Mouse (Mus musculus) activated CD4-positive, CD25-positive, alpha-beta regulatory T cell, adult 4 months (primary cell): ENCODE measurements at regions not wholly inside any gene's neighbourhood (a gene's known extent, or its start where the extent isn't known, plus 50 kb on each side); places are given as distances from the start of the nearest gene placed in this dataset.
A peak's percentile ranks its signal among the peaks of the same experiment; 100 is the strongest.

ENCODE experiments used
- ATAC-seq: one replicate; pipeline ENCODE4 v1.8.0; 2017

GRCm38 (mm10) chr9:31578506-31579173 lies 114.4 kb upstream of the Tmem45b start:
- ATAC-seq, result no peak

- ATAC-seq, result no peak
These were observed 112.8 kb upstream of the Tmem45b start for GRCm38 (mm10) chr9:31577066-31577465.

DNA sequence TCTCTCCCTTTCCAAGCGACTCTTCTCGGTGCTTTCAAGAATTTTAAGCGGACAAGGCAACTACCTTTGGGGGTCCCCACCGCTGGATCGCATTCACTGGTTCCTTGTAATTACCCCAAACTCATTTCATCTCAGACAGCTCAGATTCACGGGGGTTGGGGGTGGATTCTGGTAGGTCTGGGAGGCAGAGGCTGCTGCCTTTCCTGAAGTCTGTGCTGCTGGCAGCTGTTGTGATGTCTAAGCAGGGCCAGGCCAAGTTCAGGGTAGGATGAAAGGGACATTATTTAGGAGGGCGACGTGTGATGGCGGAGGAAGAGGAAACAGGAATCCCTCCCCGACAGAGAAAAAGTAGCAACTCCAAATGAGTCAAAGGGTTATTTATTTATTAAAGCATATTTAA lies 102.8 kb upstream of the Tmem45b start:
- ATAC-seq, result no peak

DNA sequence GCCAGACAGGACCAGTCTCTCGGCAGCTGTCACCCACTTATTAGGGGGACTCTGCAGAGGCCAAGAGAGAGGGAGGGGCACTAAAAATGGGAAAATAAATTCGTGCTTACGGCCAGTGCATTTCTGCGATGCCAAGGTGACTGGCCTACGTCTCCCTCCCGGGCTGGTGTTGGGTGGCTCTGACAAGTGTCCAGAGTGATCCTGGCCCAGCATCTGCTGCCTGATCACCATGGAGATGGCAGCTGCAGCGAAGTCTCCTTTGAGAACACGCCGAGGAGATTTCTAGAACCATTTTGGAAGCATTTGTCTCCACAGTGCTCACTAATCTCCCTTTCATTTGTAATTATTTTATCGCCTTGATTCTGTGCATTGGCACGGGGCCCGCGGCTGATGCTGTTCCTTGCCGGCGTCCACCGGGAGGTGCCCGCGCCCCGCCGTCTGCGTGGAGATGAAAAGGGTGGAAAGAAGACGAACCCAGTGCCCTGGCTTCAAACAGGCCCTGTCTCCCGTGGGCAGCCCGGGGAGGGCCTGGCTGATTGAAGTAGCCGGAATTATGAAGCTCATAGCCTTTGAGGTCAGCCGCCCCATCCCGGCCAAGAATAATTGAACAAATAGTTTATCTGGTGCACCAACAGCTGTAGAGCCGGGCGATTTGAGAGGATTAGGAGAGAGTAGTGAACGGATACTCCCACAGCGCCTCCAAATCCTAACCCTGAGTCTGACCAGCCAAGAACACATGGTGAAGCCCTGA lies 102.2 kb upstream of the Tmem45b start:
- no peak for ATAC-seq

DNA sequence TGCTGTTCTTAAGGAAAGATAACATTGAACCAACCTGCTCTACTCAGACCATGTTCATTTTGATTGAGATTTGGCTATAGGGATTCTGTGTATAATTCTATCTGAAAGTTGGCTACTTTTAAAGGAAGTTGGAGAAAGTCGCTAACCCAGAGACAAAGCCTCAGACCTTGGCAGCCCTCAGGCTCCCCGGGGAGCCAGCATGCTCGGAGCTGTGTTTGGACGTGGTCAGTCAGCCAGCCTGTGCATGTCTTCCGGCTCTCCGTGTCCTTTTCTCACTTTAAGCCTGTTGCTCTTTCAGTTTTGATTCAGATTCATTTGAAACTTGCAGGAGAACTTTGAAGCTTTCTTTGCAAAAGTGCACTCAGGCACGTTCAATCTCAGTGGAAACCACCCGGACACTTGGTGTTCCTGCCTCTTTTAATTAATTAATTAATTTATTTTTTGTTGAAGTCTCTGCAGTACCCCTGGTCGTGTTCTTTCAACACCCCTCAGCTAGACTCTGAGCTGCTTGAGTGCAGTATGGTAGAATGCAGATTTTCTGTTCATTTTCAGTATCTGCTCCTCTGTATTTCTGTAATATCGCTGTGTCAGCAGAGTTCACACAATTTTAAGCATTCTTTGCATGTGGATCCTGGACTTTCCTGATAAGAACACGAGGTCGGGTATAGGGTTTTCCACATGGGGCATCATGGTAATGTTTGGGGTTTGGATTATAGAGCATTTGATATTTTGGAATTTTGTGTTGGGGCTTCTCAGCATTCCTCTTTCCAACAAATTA lies 100.9 kb upstream of the Tmem45b start:
- ATAC-seq, result no peak

GRCm38 (mm10) chr9:31563541-31563940 lies 99.3 kb upstream of the Tmem45b start:
- no peak for ATAC-seq

DNA sequence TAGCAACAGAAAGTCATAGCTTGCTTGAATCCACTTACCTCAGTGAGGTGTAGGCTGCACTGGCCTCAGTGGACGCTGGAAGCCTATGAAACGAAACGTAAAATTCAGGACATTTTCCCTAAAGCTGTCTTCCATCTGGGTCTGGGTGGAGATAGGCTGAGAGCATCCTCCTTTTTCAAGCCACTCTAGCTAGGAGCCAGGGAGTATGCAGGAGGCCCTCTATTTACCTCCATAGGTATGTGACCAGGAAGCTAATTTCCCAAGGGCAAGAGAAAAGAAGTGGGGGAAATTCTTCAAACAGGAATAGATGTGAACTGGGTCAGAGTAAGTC lies 95.9 kb upstream of the Tmem45b start:
- no peak for ATAC-seq

- ATAC-seq, result peak; percentile 46
These were observed 95.4 kb upstream of the Tmem45b start for GRCm38 (mm10) chr9:31559506-31560225.

GRCm38 (mm10) chr9:31543691-31544052 lies 79.4 kb upstream of the Tmem45b start:
- ATAC-seq, result no peak

DNA sequence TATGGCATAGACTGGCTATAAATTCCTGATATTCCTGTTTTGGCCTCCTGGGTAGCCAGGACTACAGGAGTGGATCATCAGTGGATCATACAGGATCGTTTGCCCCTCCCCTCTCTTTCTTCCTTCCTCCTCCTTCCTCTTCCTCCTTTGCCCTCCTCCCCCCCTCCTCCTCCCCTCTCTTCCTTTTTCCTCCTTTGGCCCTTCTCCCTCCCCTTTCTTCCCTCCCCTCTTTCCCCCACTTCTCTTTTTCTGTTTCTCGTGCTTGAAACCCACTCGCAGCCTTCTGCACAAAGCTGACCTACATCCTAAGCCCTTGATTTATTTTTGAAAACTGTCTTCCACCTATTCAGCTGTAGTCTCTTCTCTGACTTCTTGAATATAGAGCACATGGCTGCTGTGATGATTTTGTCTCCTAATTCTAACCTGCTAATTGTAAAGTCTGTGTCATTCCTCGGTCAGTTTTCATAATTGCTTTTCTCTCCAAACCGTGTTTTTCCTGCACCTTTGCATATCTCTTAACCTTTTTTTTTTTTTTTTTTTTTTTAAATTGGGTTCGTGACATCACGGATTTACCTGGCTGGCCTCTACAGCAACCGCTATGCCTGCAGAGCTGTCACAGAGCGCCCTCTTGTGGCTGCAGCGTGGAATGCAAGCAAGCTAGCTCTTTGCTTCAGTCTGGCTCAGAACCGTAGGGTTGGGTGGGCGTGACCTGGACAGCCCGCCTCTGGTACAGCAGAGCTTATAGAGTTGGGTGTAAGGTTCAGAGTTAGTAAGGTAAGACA lies 78.8 kb upstream of the Tmem45b start:
- peak; percentile 49 for ATAC-seq

DNA sequence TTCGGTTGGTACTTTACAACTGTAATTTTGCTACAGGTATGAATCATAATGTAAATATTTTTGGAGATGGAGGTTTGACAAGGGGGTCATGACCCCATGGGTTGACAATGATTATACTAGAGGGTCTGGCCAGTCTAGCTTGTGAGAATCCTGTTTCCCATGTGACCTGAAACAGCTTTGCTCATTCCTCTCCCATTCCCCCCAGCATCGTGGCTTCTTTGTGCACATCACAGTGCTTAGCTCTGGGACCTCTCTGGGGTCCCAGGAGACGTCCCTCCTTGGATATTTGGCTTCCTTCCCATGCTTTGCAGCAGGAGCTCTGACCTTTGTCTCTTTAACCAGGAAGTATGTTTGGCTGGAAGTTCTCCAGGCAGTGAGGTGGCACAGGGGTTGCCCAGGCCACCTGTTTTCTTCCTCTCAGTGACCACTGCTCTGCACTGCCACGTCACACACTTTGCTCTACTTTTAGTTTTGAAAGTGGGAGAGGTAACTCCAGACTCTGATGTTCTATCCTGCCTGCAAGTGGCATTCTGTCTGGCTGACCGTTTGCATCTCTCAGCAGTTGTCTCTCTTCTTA lies 77.4 kb upstream of the Tmem45b start:
- no peak for ATAC-seq

GRCm38 (mm10) chr9:31538458-31539210 lies 74.4 kb upstream of the Tmem45b start:
- no peak for ATAC-seq

DNA sequence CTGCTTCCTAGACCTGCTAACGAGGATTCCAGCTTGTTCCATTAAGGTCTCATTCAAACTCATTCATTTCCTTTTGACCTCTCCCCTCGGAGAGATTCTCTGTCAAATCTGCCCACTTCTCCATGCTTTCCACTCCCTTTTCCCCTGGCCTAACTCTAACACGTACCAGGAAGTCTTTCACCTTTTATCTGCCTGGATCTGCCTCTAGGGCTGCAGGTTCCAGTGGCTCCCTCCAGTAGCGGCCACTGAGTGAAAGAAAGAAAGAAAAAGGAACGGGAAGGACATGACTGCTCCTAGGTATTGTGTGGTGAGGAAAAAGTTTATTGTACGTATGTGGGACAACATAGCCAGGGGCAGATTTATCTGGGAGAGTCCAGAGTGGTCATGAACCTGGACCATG lies 64.8 kb upstream of the Tmem45b start:
- no peak for ATAC-seq

DNA sequence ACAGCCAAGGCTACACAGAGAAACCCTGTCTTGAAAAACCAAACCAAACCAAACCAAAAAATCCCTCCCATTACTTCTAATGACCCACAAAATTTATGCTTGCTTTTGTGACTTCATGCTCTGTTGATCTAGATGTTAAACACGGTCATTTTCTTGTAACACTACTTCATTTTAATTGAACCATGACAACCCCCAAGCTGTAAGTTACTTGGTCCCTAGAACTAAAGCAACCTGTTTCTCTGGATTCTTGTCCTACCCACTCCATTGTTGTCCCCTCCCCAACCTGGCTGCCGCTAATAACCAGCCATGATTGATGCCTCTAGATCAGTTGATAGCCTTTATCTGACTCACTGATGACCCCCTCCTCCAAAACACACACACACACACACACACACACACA lies 63.0 kb upstream of the Tmem45b start:
- no peak for ATAC-seq
